Mouse (Mus musculus): ENCODE measurements around the gene Dnah9. TPM values are rescaled to one million over a fixed set of nuclear protein-coding genes. Genes with fewer than 3 reads are reported as not detected.
A peak's percentile ranks its signal among the peaks of the same experiment; 100 is the strongest.

The Dnah9 gene
- polyA plus RNA-seq, 1 experiment from 2014 or later = 3.4 TPM

GRCm38 (mm10) chr11:65795896-65796295 is 372.5 kb downstream of the Dnah9 start:
- no peaks in the 10 kb centered on the region for H3K27me3 ChIP-seq (ENCODE audit: control insufficient read depth, insufficient read depth, low read length)
- DNase-seq (ENCODE audit: low spot score) (no peak), ATAC-seq (ENCODE audit: low FRiP score) (no peak)
- H3K4me1 ChIP-seq (replicated peaks; ENCODE audit: control insufficient read depth, insufficient read depth, low read length) = no peaks in the 10 kb centered on the region
- no peak overlapping the region for H3K4me3 ChIP-seq (ENCODE audit: low read depth, low read length)
- no peaks in the 10 kb centered on the region for H3K9me3 ChIP-seq (ENCODE audit: control insufficient read depth, low read length)
- no peaks in the 10 kb centered on the region for H3K36me3 ChIP-seq (ENCODE audit: control insufficient read depth, insufficient read depth, low read length)
- H3K27ac ChIP-seq (ENCODE audit: low read depth, low read length) = no peak overlapping the region
- no peak overlapping the region for H3K9ac ChIP-seq (ENCODE audit: low read depth, low read length)
- H3K4me2 ChIP-seq (replicated peaks; ENCODE audit: low read depth, low read length) = no peak overlapping the region
- WGBS = 100% methylated on average over 1 of the region's 1 CpGs

GRCm38 (mm10) chr11:65794428-65795219 is 373.7 kb downstream of the Dnah9 start:
- Histone ChIP-seq H3K4me3 (ENCODE audit: low read depth, low read length) (no peak overlapping the region), H3K4me2 (replicated peaks; ENCODE audit: low read depth, low read length) (no peak overlapping the region), H3K4me1 (replicated peaks; ENCODE audit: control insufficient read depth, insufficient read depth, low read length) (no peaks in the 10 kb centered on the region), H3K27ac (ENCODE audit: low read depth, low read length) (no peak overlapping the region), H3K27me3 (ENCODE audit: control insufficient read depth, insufficient read depth, low read length) (no peaks in the 10 kb centered on the region), H3K36me3 (ENCODE audit: control insufficient read depth, insufficient read depth, low read length) (no peaks in the 10 kb centered on the region), H3K9me3 (ENCODE audit: control insufficient read depth, low read length) (no peaks in the 10 kb centered on the region), H3K9ac (ENCODE audit: low read depth, low read length) (no peak overlapping the region)
- DNase-seq (ENCODE audit: low spot score) = no peak
- 75% methylated on average over 10 of the region's 10 CpGs for WGBS
- ATAC-seq (ENCODE audit: low FRiP score) = no peak

GRCm38 (mm10) chr11:65788154-65788553 is 380.2 kb downstream of the Dnah9 start, which contains the start of gene Map2k4:
Map2k4 (minus strand) TSS chr11:65788297.
- no peaks in the 10 kb centered on the region for H3K9me3 ChIP-seq (ENCODE audit: control insufficient read depth, low read length)
- H3K36me3 ChIP-seq (ENCODE audit: control insufficient read depth, insufficient read depth, low read length) = no peaks in the 10 kb centered on the region
- no peaks in the 10 kb centered on the region for H3K27me3 ChIP-seq (ENCODE audit: control insufficient read depth, insufficient read depth, low read length)
- ATAC-seq (ENCODE audit: low FRiP score) (peak; percentile 99), DNase-seq (ENCODE audit: low spot score) (peak; percentile 96)
- WGBS = under 1% methylated on average over 23 of the region's 36 CpGs
- peak within 1 kb of the TSS; percentile 94 for H3K4me3 ChIP-seq (ENCODE audit: low read depth, low read length)
- H3K4me1 ChIP-seq (replicated peaks; ENCODE audit: control insufficient read depth, insufficient read depth, low read length) = no peaks in the 10 kb centered on the region; the same call in 1 of the 2 replicates
- H3K9ac ChIP-seq (ENCODE audit: low read depth, low read length) = peak within 1 kb of the TSS; percentile 98
- peak within 1 kb of the TSS; percentile 68 for H3K4me2 ChIP-seq (replicated peaks; ENCODE audit: low read depth, low read length)
- H3K27ac ChIP-seq (ENCODE audit: low read depth, low read length) = peak within 1 kb of the TSS; percentile 89

GRCm38 (mm10) chr11:65787421-65788151 is 380.8 kb downstream of the Dnah9 start:
- ATAC-seq (ENCODE audit: low FRiP score) (peak; percentile 92), DNase-seq (ENCODE audit: low spot score) (peak; percentile 51)
- H3K4me2 ChIP-seq (replicated peaks; ENCODE audit: low read depth, low read length) = peak overlapping the region; percentile 68
- peak overlapping the region; percentile 98 for H3K9ac ChIP-seq (ENCODE audit: low read depth, low read length)
- H3K4me3 ChIP-seq (ENCODE audit: low read depth, low read length) = peak overlapping the region; percentile 94
- no peaks in the 10 kb centered on the region; the same call in 1 of the 2 replicates for H3K4me1 ChIP-seq (replicated peaks; ENCODE audit: control insufficient read depth, insufficient read depth, low read length)
- no peaks in the 10 kb centered on the region for H3K27me3 ChIP-seq (ENCODE audit: control insufficient read depth, insufficient read depth, low read length)
- H3K9me3 ChIP-seq (ENCODE audit: control insufficient read depth, low read length) = no peaks in the 10 kb centered on the region
- H3K36me3 ChIP-seq (ENCODE audit: control insufficient read depth, insufficient read depth, low read length) = no peaks in the 10 kb centered on the region
- WGBS = under 1% methylated on average over 37 of the region's 71 CpGs
- H3K27ac ChIP-seq (ENCODE audit: low read depth, low read length) = peak overlapping the region; percentile 89

GRCm38 (mm10) chr11:65786160-65786559 is 382.2 kb downstream of the Dnah9 start:
- H3K36me3 ChIP-seq (ENCODE audit: control insufficient read depth, insufficient read depth, low read length) = no peaks in the 10 kb centered on the region
- H3K27me3 ChIP-seq (ENCODE audit: control insufficient read depth, insufficient read depth, low read length) = no peaks in the 10 kb centered on the region
- no peak overlapping the region for H3K4me2 ChIP-seq (replicated peaks; ENCODE audit: low read depth, low read length)
- H3K27ac ChIP-seq (ENCODE audit: low read depth, low read length) = no peak overlapping the region
- 87% methylated on average over 2 of the region's 2 CpGs for WGBS
- no peak for DNase-seq (ENCODE audit: low spot score)
- H3K4me3 ChIP-seq (ENCODE audit: low read depth, low read length) = no peak overlapping the region
- no peak overlapping the region for H3K9ac ChIP-seq (ENCODE audit: low read depth, low read length)
- no peak for ATAC-seq (ENCODE audit: low FRiP score)
- no peaks in the 10 kb centered on the region; the same call in 1 of the 2 replicates for H3K4me1 ChIP-seq (replicated peaks; ENCODE audit: control insufficient read depth, insufficient read depth, low read length)
- H3K9me3 ChIP-seq (ENCODE audit: control insufficient read depth, low read length) = no peaks in the 10 kb centered on the region

GRCm38 (mm10) chr11:65781596-65781995 is 386.8 kb downstream of the Dnah9 start:
- Histone ChIP-seq H3K9ac (ENCODE audit: low read depth, low read length) (no peak overlapping the region), H3K4me3 (ENCODE audit: low read depth, low read length) (no peak overlapping the region), H3K9me3 (ENCODE audit: control insufficient read depth, low read length) (no peaks in the 10 kb centered on the region), H3K4me2 (replicated peaks; ENCODE audit: low read depth, low read length) (no peak overlapping the region), H3K36me3 (ENCODE audit: control insufficient read depth, insufficient read depth, low read length) (no peaks in the 10 kb centered on the region), H3K27me3 (ENCODE audit: control insufficient read depth, insufficient read depth, low read length) (no peaks in the 10 kb centered on the region), H3K4me1 (replicated peaks; ENCODE audit: control insufficient read depth, insufficient read depth, low read length) (no peaks in the 10 kb centered on the region), H3K27ac (ENCODE audit: low read depth, low read length) (no peak overlapping the region)
- ATAC-seq (ENCODE audit: low FRiP score) (no peak), DNase-seq (ENCODE audit: low spot score) (no peak)
- WGBS = 88% methylated on average over 3 of the region's 3 CpGs
